Mouse (Mus musculus): Measurements from ENCODE around the gene Gbp2b. TPM values are rescaled to one million over a fixed set of nuclear protein-coding genes. Genes with fewer than 3 reads are reported as not detected.

The Gbp2b gene
- polyA plus RNA-seq, 1 experiment from 2014 or later: not detected

Small RNA genes lying within 50 kb of the gene (microRNA-seq; reads per million reads assigned to microRNA genes)
- not detected for gene Mir6381

Other genes starting within 250 kb of the Gbp2b start
- 47.9 and 50.7 TPM in 2 replicates for gene Pdlim5, start 199.2 kb upstream of the Gbp2b start, polyA plus RNA-seq (2015; fragmentation: Nextera tagmentation; extraction: Ambion mirVana)
- 0.05 TPM in 1 of 2 replicates, not detected in the other for gene Gbp5, start 100.9 kb upstream of the Gbp2b start, polyA plus RNA-seq (2015; fragmentation: Nextera tagmentation; extraction: Ambion mirVana)
- gene Gbp7, start 64.5 kb upstream of the Gbp2b start, polyA plus RNA-seq (2015; fragmentation: Nextera tagmentation; extraction: Ambion mirVana): 2.5 and 3.1 TPM in 2 replicates
- gene Gbp3, start 34.8 kb upstream of the Gbp2b start, polyA plus RNA-seq (2015; fragmentation: Nextera tagmentation; extraction: Ambion mirVana): 1.3 and 1.8 TPM in 2 replicates
- 1.1 and 1.6 TPM in 2 replicates for gene Gbp2, start 25.8 kb downstream of the Gbp2b start, polyA plus RNA-seq (2015; fragmentation: Nextera tagmentation; extraction: Ambion mirVana)
- gene Kyat3, start 106.2 kb downstream of the Gbp2b start, polyA plus RNA-seq (2015; fragmentation: Nextera tagmentation; extraction: Ambion mirVana): 24.6 and 28.0 TPM in 2 replicates
- gene Gtf2b, start 170.2 kb downstream of the Gbp2b start, polyA plus RNA-seq (2015; fragmentation: Nextera tagmentation; extraction: Ambion mirVana): 80.8 and 82.9 TPM in 2 replicates

Data from kidney, embryonic 16.5 days (tissue).